Mouse (Mus musculus): ENCODE measurements around the gene Zfp827. TPM values are rescaled to one million over a fixed set of nuclear protein-coding genes. Genes with fewer than 3 reads are reported as not detected.

The Zfp827 gene
- polyA plus RNA-seq, 1 experiment from 2014 or later: 0.66 TPM

- no peak overlapping the region for H3K4me3 ChIP-seq (ENCODE audit: low read depth, low read length)
- H3K4me1 ChIP-seq (ENCODE audit: control insufficient read depth, low read depth, low read length): no peaks in the 10 kb centered on the region; the same call in 1 of the 2 replicates
- no peak for ATAC-seq (ENCODE audit: low read depth)
- no peaks in the 10 kb centered on the region for H3K36me3 ChIP-seq (ENCODE audit: control insufficient read depth, insufficient read depth)
- WGBS (ENCODE audit: insufficient replicate concordance): 75% methylated on average over 1 of the region's 1 CpGs
- no peak overlapping the region for H3K27ac ChIP-seq (ENCODE audit: low read length)
- no peak overlapping the region for H3K4me2 ChIP-seq (ENCODE audit: low read depth, low read length)
- no peaks in the 10 kb centered on the region for H3K9me3 ChIP-seq (replicated peaks; ENCODE audit: control insufficient read depth, low read length)
- no peak overlapping the region for H3K9ac ChIP-seq (ENCODE audit: low read depth, low read length)
- no peaks in the 10 kb centered on the region for H3K27me3 ChIP-seq (ENCODE audit: control insufficient read depth, insufficient read depth, low read depth, low read length)
These were observed 125.0 kb downstream of the Zfp827 start for GRCm38 (mm10) chr8:79153201-79153600.

GRCm38 (mm10) chr8:79153637-79154036 is 125.4 kb downstream of the Zfp827 start:
- Histone ChIP-seq H3K27ac (ENCODE audit: low read length) (no peak overlapping the region), H3K9me3 (replicated peaks; ENCODE audit: control insufficient read depth, low read length) (no peaks in the 10 kb centered on the region), H3K4me2 (ENCODE audit: low read depth, low read length) (no peak overlapping the region), H3K9ac (ENCODE audit: low read depth, low read length) (no peak overlapping the region), H3K27me3 (ENCODE audit: control insufficient read depth, insufficient read depth, low read depth, low read length) (no peaks in the 10 kb centered on the region), H3K4me1 (ENCODE audit: control insufficient read depth, low read depth, low read length) (no peaks in the 10 kb centered on the region; the same call in 1 of the 2 replicates), H3K36me3 (ENCODE audit: control insufficient read depth, insufficient read depth) (no peaks in the 10 kb centered on the region), H3K4me3 (ENCODE audit: low read depth, low read length) (no peak overlapping the region)
- ATAC-seq (ENCODE audit: low read depth): no peak
- 71% methylated on average over 4 of the region's 4 CpGs for WGBS (ENCODE audit: insufficient replicate concordance)

GRCm38 (mm10) chr8:79155556-79156161 is 127.4 kb downstream of the Zfp827 start:
- H3K4me2 ChIP-seq (ENCODE audit: low read depth, low read length): no peak overlapping the region
- no peaks in the 10 kb centered on the region for H3K9me3 ChIP-seq (replicated peaks; ENCODE audit: control insufficient read depth, low read length)
- peaks cover 4% of the 10 kb centered on the region for H3K4me1 ChIP-seq (ENCODE audit: control insufficient read depth, low read depth, low read length)
- WGBS (ENCODE audit: insufficient replicate concordance): 73% methylated on average over 10 of the region's 10 CpGs
- H3K4me3 ChIP-seq (ENCODE audit: low read depth, low read length): no peak overlapping the region
- H3K27me3 ChIP-seq (ENCODE audit: control insufficient read depth, insufficient read depth, low read depth, low read length): no peaks in the 10 kb centered on the region
- no peaks in the 10 kb centered on the region for H3K36me3 ChIP-seq (ENCODE audit: control insufficient read depth, insufficient read depth)
- H3K9ac ChIP-seq (ENCODE audit: low read depth, low read length): no peak overlapping the region
- ATAC-seq (ENCODE audit: low read depth): no peak
- H3K27ac ChIP-seq (ENCODE audit: low read length): no peak overlapping the region

- ATAC-seq (ENCODE audit: low read depth): no peak
- Histone ChIP-seq H3K4me2 (ENCODE audit: low read depth, low read length) (no peak overlapping the region), H3K9ac (ENCODE audit: low read depth, low read length) (no peak overlapping the region), H3K27me3 (ENCODE audit: control insufficient read depth, insufficient read depth, low read depth, low read length) (no peaks in the 10 kb centered on the region), H3K27ac (ENCODE audit: low read length) (no peak overlapping the region), H3K9me3 (replicated peaks; ENCODE audit: control insufficient read depth, low read length) (no peaks in the 10 kb centered on the region), H3K36me3 (ENCODE audit: control insufficient read depth, insufficient read depth) (no peaks in the 10 kb centered on the region), H3K4me3 (ENCODE audit: low read depth, low read length) (no peak overlapping the region), H3K4me1 (ENCODE audit: control insufficient read depth, low read depth, low read length) (peaks cover 9% of the 10 kb centered on the region)
- 68% methylated on average over 4 of the region's 4 CpGs for WGBS (ENCODE audit: insufficient replicate concordance)
These were observed 129.1 kb downstream of the Zfp827 start for GRCm38 (mm10) chr8:79157366-79157765.

GRCm38 (mm10) chr8:79158357-79158756 is 130.1 kb downstream of the Zfp827 start:
- Histone ChIP-seq H3K36me3 (ENCODE audit: control insufficient read depth, insufficient read depth) (no peaks in the 10 kb centered on the region), H3K4me1 (ENCODE audit: control insufficient read depth, low read depth, low read length) (peaks cover 9% of the 10 kb centered on the region), H3K9ac (ENCODE audit: low read depth, low read length) (no peak overlapping the region), H3K27ac (ENCODE audit: low read length) (no peak overlapping the region), H3K9me3 (replicated peaks; ENCODE audit: control insufficient read depth, low read length) (no peaks in the 10 kb centered on the region), H3K4me2 (ENCODE audit: low read depth, low read length) (no peak overlapping the region), H3K4me3 (ENCODE audit: low read depth, low read length) (no peak overlapping the region), H3K27me3 (ENCODE audit: control insufficient read depth, insufficient read depth, low read depth, low read length) (no peaks in the 10 kb centered on the region)
- no peak for ATAC-seq (ENCODE audit: low read depth)
- WGBS (ENCODE audit: insufficient replicate concordance): 58% methylated on average over 2 of the region's 2 CpGs

- Histone ChIP-seq H3K36me3 (ENCODE audit: control insufficient read depth, insufficient read depth) (no peaks in the 10 kb centered on the region), H3K4me3 (ENCODE audit: low read depth, low read length) (no peak overlapping the region), H3K27me3 (ENCODE audit: control insufficient read depth, insufficient read depth, low read depth, low read length) (no peaks in the 10 kb centered on the region), H3K27ac (ENCODE audit: low read length) (no peak overlapping the region), H3K4me1 (ENCODE audit: control insufficient read depth, low read depth, low read length) (peaks cover 9% of the 10 kb centered on the region), H3K9ac (ENCODE audit: low read depth, low read length) (no peak overlapping the region), H3K9me3 (replicated peaks; ENCODE audit: control insufficient read depth, low read length) (no peaks in the 10 kb centered on the region), H3K4me2 (ENCODE audit: low read depth, low read length) (no peak overlapping the region)
- WGBS (ENCODE audit: insufficient replicate concordance): 65% methylated on average over 9 of the region's 9 CpGs
- ATAC-seq (ENCODE audit: low read depth): no peak
These were observed 131.2 kb downstream of the Zfp827 start for GRCm38 (mm10) chr8:79159397-79159796.

- Histone ChIP-seq H3K4me2 (ENCODE audit: low read depth, low read length) (no peak overlapping the region), H3K36me3 (ENCODE audit: control insufficient read depth, insufficient read depth) (no peaks in the 10 kb centered on the region), H3K4me1 (ENCODE audit: control insufficient read depth, low read depth, low read length) (peaks cover 9% of the 10 kb centered on the region), H3K27ac (ENCODE audit: low read length) (no peak overlapping the region), H3K9me3 (replicated peaks; ENCODE audit: control insufficient read depth, low read length) (no peaks in the 10 kb centered on the region), H3K4me3 (ENCODE audit: low read depth, low read length) (no peak overlapping the region), H3K27me3 (ENCODE audit: control insufficient read depth, insufficient read depth, low read depth, low read length) (no peaks in the 10 kb centered on the region), H3K9ac (ENCODE audit: low read depth, low read length) (no peak overlapping the region)
- ATAC-seq (ENCODE audit: low read depth): peak; percentile 10; the same call in 1 of the 2 replicates
- 58% methylated on average over 4 of the region's 4 CpGs for WGBS (ENCODE audit: insufficient replicate concordance)
These were observed 132.1 kb downstream of the Zfp827 start for GRCm38 (mm10) chr8:79160302-79160701.

GRCm38 (mm10) chr8:79161172-79161778 is 133.0 kb downstream of the Zfp827 start:
- H3K9me3 ChIP-seq (replicated peaks; ENCODE audit: control insufficient read depth, low read length): no peaks in the 10 kb centered on the region

GRCm38 (mm10) chr8:79162533-79163308 is 134.5 kb downstream of the Zfp827 start:
- H3K36me3 ChIP-seq (ENCODE audit: control insufficient read depth, insufficient read depth): no peaks in the 10 kb centered on the region
- H3K4me1 ChIP-seq (ENCODE audit: control insufficient read depth, low read depth, low read length): peaks cover 9% of the 10 kb centered on the region
- H3K9me3 ChIP-seq (replicated peaks; ENCODE audit: control insufficient read depth, low read length): no peaks in the 10 kb centered on the region
- peak overlapping the region; percentile 53; the same call in 1 of the 2 replicates for H3K27ac ChIP-seq (ENCODE audit: low read length)
- no peak overlapping the region for H3K9ac ChIP-seq (ENCODE audit: low read depth, low read length)
- no peak overlapping the region for H3K4me2 ChIP-seq (ENCODE audit: low read depth, low read length)
- H3K27me3 ChIP-seq (ENCODE audit: control insufficient read depth, insufficient read depth, low read depth, low read length): no peaks in the 10 kb centered on the region
- WGBS (ENCODE audit: insufficient replicate concordance): 43% methylated on average over 10 of the region's 10 CpGs
- ATAC-seq (ENCODE audit: low read depth): peak; percentile 85
- H3K4me3 ChIP-seq (ENCODE audit: low read depth, low read length): no peak overlapping the region

More at GRCm38 (mm10) chr8:79161172-79161778, 133.0 kb downstream of the Zfp827 start:
- Histone ChIP-seq H3K4me1 (ENCODE audit: control insufficient read depth, low read depth, low read length) (peaks cover 9% of the 10 kb centered on the region), H3K27ac (ENCODE audit: low read length) (no peak overlapping the region), H3K4me3 (ENCODE audit: low read depth, low read length) (no peak overlapping the region), H3K27me3 (ENCODE audit: control insufficient read depth, insufficient read depth, low read depth, low read length) (no peaks in the 10 kb centered on the region), H3K4me2 (ENCODE audit: low read depth, low read length) (no peak overlapping the region), H3K9ac (ENCODE audit: low read depth, low read length) (no peak overlapping the region), H3K36me3 (ENCODE audit: control insufficient read depth, insufficient read depth) (no peaks in the 10 kb centered on the region)
- ATAC-seq (ENCODE audit: low read depth): no peak
- 48% methylated on average over 4 of the region's 4 CpGs for WGBS (ENCODE audit: insufficient replicate concordance)
